Mouse (Mus musculus) spleen, postnatal 4 days (tissue): Measurements from ENCODE around the gene Pnp2.

ENCODE experiments used
- DNase-seq, 2 experiments: peaks; one replicate each; pipeline ENCODE4 v3.0.0; 2022; ENCODE audit warnings: low spot score in 2 of 2

Gene Pnp2

DNA sequence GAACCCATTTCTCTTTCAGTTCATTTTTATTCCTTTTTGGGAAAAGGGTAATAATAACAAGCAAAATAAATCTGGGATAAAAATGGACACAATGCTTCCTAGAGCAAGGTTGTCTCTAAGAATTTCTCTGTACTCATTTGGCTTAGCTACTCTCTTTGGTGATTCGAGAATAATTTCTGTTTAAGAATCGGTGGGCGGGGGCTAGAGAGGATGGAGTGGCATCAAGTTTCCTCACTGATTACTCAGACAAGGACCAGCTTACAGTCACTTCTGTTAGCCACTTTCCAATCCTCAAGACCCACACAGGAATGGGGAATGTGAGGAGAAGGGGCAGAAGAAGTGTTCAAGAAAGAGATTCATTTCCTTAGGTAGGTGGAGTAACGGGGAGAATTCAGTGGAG lies 53.0 kb downstream of the Pnp2 start:
- no peak for DNase-seq

DNA sequence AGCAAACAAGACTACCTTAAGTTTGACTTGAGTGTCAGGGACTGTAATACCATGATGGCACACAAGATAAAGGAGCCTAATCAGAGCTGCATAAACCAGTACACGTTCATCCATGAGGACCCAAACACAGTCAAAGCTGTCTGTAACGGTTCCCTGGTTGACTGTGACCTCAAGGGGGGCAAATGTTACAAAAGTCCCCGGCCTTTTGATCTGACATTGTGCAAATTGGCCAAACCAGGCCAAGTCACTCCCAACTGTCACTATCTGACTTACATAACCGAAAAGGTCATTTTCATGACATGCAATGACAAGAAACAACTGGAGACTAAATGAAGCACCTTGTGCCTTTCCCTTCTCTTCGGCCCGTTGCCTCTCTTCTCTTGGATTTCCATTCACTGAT lies 53.8 kb downstream of the Pnp2 start:
- DNase-seq: no peak
